Mouse (Mus musculus): Measurements from ENCODE around the gene Zbtb5. TPM values are rescaled to one million over a fixed set of nuclear protein-coding genes. Genes with fewer than 3 reads are reported as not detected.
A peak's percentile ranks its signal among the peaks of the same experiment; 100 is the strongest.
"Not testable (repeated sequence)": the region's sequence is repeated elsewhere in the genome, so short reads cannot be mapped to it uniquely, and the experiment has no call there.

The Zbtb5 gene
- polyA plus RNA-seq, 1 experiment from 2014 or later, result 22.9 TPM

GRCm38 (mm10) chr4:45005452-45005851, 6.8 kb downstream of the Zbtb5 start:
- H3K27ac ChIP-seq (replicated peaks), result no peak overlapping the region
- H3K4me2 ChIP-seq (replicated peaks), result no peak overlapping the region
- no peak overlapping the region for H3K4me3 ChIP-seq (replicated peaks)
- H3K9me3 ChIP-seq (replicated peaks), result no peaks in the 10 kb centered on the region
- no peaks in the 10 kb centered on the region for H3K27me3 ChIP-seq
- H3K36me3 ChIP-seq, result no peaks in the 10 kb centered on the region
- peaks cover 9% of the 10 kb centered on the region for H3K4me1 ChIP-seq
- H3K9ac ChIP-seq, result no peak overlapping the region
- WGBS, result 66% methylated on average over 3 of the region's 3 CpGs
- ATAC-seq (ENCODE audit: insufficient number of reproducible peaks, low FRiP score, low TSS enrichment, low read depth), result no peak

DNA sequence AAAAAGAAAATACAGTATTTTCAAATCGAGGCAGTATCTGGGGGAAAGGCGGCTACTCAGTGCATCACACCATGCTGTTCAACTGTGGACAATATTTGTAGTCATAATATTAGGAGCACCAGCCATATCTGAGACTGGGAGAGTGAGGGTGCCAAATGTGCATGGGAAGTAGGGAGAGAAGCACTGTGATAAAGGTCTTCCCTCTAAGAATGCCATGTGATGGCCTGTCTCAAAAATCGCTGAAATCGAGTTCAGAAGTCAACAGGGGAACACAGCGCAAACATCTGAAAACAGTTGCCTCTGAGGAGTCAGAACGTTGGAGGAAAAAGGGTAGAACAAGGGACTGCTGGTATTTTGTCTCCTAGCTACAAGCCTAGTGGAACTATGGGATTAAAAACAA, 12.2 kb downstream of the Zbtb5 start:
- no peak for ATAC-seq (ENCODE audit: insufficient number of reproducible peaks, low FRiP score, low TSS enrichment, low read depth)

DNA sequence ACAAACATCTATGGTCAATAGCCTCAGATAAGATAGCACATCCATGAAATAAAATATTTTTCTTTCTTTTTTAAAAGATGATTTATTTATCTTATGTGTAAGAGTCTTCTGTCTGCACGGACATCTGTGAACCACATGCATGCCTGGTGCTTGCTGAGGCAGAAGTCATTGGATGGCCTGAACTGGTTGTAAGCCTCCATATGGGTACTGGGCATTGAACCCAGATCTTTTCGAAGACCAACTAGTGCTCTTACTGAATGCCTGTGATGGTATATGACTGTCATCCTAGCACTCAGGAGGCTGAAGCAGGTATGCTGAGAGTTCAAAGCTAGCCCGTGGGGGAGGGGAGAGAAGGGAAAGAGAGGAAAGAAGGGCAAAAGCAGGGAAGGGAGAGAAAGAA, 14.1 kb downstream of the Zbtb5 start:
- Histone ChIP-seq H3K4me1 (no peaks in the 10 kb centered on the region; the same call in 1 of the 2 replicates), H3K9me3 (replicated peaks) (no peaks in the 10 kb centered on the region), H3K27ac (replicated peaks) (no peak overlapping the region), H3K27me3 (no peaks in the 10 kb centered on the region), H3K9ac (no peak overlapping the region), H3K4me3 (replicated peaks) (no peak overlapping the region), H3K36me3 (peaks cover 17% of the 10 kb centered on the region), H3K4me2 (replicated peaks) (no peak overlapping the region)
- ATAC-seq (ENCODE audit: insufficient number of reproducible peaks, low FRiP score, low TSS enrichment, low read depth), result no peak
- 68% methylated on average over 3 of the region's 3 CpGs for WGBS

More for the DNA sequence above, 12.2 kb downstream of the Zbtb5 start:
- no peaks in the 10 kb centered on the region for H3K9me3 ChIP-seq (replicated peaks)
- H3K27ac ChIP-seq (replicated peaks), result no peak overlapping the region
- no peak overlapping the region for H3K4me3 ChIP-seq (replicated peaks)
- no peaks in the 10 kb centered on the region; the same call in 1 of the 2 replicates for H3K4me1 ChIP-seq
- no peak overlapping the region for H3K4me2 ChIP-seq (replicated peaks)
- H3K9ac ChIP-seq, result no peak overlapping the region
- peaks cover 2% of the 10 kb centered on the region; the same call in 1 of the 2 replicates for H3K36me3 ChIP-seq
- no peaks in the 10 kb centered on the region for H3K27me3 ChIP-seq
- WGBS, result 79% methylated on average over 6 of the region's 6 CpGs

- Histone ChIP-seq H3K9me3 (replicated peaks) (no peaks in the 10 kb centered on the region), H3K27me3 (no peaks in the 10 kb centered on the region), H3K9ac (no peak overlapping the region), H3K36me3 (peaks cover 40% of the 10 kb centered on the region), H3K4me1 (no peaks in the 10 kb centered on the region; the same call in 1 of the 2 replicates), H3K27ac (replicated peaks) (no peak overlapping the region), H3K4me3 (replicated peaks) (no peak overlapping the region), H3K4me2 (replicated peaks) (no peak overlapping the region)
- no peak for ATAC-seq (ENCODE audit: insufficient number of reproducible peaks, low FRiP score, low TSS enrichment, low read depth)
- WGBS, result 85% methylated on average over 18 of the region's 18 CpGs
Measured at GRCm38 (mm10) chr4:44994776-44995175, 17.4 kb downstream of the Zbtb5 start.

- Histone ChIP-seq H3K4me3 (replicated peaks) (no peak overlapping the region), H3K9ac (no peak overlapping the region), H3K4me1 (no peaks in the 10 kb centered on the region; the same call in 1 of the 2 replicates), H3K4me2 (replicated peaks) (no peak overlapping the region), H3K9me3 (replicated peaks) (no peaks in the 10 kb centered on the region), H3K27ac (replicated peaks) (no peak overlapping the region), H3K36me3 (peaks cover 49% of the 10 kb centered on the region), H3K27me3 (no peaks in the 10 kb centered on the region)
- WGBS, result 87% methylated on average over 9 of the region's 9 CpGs
- no peak for ATAC-seq (ENCODE audit: insufficient number of reproducible peaks, low FRiP score, low TSS enrichment, low read depth)
Measured at GRCm38 (mm10) chr4:44993847-44994246, 18.4 kb downstream of the Zbtb5 start.

- not testable (repeated sequence) for H3K27ac ChIP-seq (replicated peaks); H3K4me3 ChIP-seq (replicated peaks); H3K9ac ChIP-seq; ATAC-seq (ENCODE audit: insufficient number of reproducible peaks, low FRiP score, low TSS enrichment, low read depth); H3K4me2 ChIP-seq (replicated peaks); H3K4me1 ChIP-seq; H3K27me3 ChIP-seq; H3K9me3 ChIP-seq (replicated peaks)
- WGBS, result 90% methylated on average over 14 of the region's 14 CpGs
- H3K36me3 ChIP-seq, result peaks cover 56% of the 10 kb centered on the region
Measured at GRCm38 (mm10) chr4:44993179-44993578, 19.0 kb downstream of the Zbtb5 start.

GRCm38 (mm10) chr4:44992330-44992729, 19.9 kb downstream of the Zbtb5 start:
- not testable (repeated sequence) for ATAC-seq (ENCODE audit: insufficient number of reproducible peaks, low FRiP score, low TSS enrichment, low read depth); H3K9ac ChIP-seq; H3K4me3 ChIP-seq (replicated peaks); H3K27ac ChIP-seq (replicated peaks); H3K27me3 ChIP-seq; H3K4me1 ChIP-seq; H3K4me2 ChIP-seq (replicated peaks); H3K9me3 ChIP-seq (replicated peaks)
- peaks cover 62% of the 10 kb centered on the region for H3K36me3 ChIP-seq
- WGBS, result 91% methylated on average over 11 of the region's 11 CpGs

DNA sequence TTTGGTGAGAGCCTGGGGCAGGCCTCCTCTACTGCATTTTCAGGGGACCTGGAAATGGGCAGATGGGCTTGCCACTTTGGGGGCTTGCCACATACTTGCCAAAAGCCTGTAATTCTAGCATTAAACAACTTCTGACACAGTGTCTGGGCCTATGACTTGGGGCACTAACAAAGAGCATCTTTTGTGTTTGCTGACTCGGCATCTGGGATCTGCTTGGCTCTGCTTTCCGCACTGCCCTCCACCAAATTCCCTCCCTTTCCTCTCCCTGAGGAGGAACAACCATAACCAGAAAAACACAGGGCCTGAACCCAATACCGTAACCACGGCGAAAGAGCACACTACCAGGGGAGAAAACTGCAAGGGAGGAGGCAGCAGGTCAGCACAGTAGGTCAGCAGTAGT, 21.7 kb downstream of the Zbtb5 start:
- Histone ChIP-seq H3K27ac (replicated peaks) (no peak overlapping the region), H3K9ac (no peak overlapping the region), H3K9me3 (replicated peaks) (no peaks in the 10 kb centered on the region), H3K4me3 (replicated peaks) (no peak overlapping the region), H3K27me3 (no peaks in the 10 kb centered on the region), H3K36me3 (peaks cover 69% of the 10 kb centered on the region), H3K4me2 (replicated peaks) (no peak overlapping the region), H3K4me1 (no peaks in the 10 kb centered on the region)
- ATAC-seq (ENCODE audit: insufficient number of reproducible peaks, low FRiP score, low TSS enrichment, low read depth), result no peak
- WGBS, result 74% methylated on average over 5 of the region's 5 CpGs

- Histone ChIP-seq H3K27me3 (no peaks in the 10 kb centered on the region), H3K27ac (replicated peaks) (no peak overlapping the region), H3K4me2 (replicated peaks) (no peak overlapping the region), H3K4me1 (peaks cover 26% of the 10 kb centered on the region), H3K9me3 (replicated peaks) (no peaks in the 10 kb centered on the region), H3K36me3 (peaks cover 25% of the 10 kb centered on the region), H3K4me3 (replicated peaks) (no peak overlapping the region), H3K9ac (no peak overlapping the region)
- ATAC-seq (ENCODE audit: insufficient number of reproducible peaks, low FRiP score, low TSS enrichment, low read depth), result no peak
- WGBS, result 76% methylated on average over 10 of the region's 10 CpGs
Measured at GRCm38 (mm10) chr4:44983131-44983740, 29.0 kb downstream of the Zbtb5 start.

GRCm38 (mm10) chr4:44982440-44983130, 29.6 kb downstream of the Zbtb5 start:
- no peak for ATAC-seq (ENCODE audit: insufficient number of reproducible peaks, low FRiP score, low TSS enrichment, low read depth)
- no peaks in the 10 kb centered on the region for H3K27me3 ChIP-seq
- WGBS, result 67% methylated on average over 11 of the region's 11 CpGs
- H3K4me3 ChIP-seq (replicated peaks), result peak overlapping the region; percentile 72; the same call in 1 of the 2 replicates
- H3K4me1 ChIP-seq, result peaks cover 26% of the 10 kb centered on the region
- H3K4me2 ChIP-seq (replicated peaks), result peak overlapping the region; percentile 92
- peaks cover 21% of the 10 kb centered on the region for H3K36me3 ChIP-seq
- H3K27ac ChIP-seq (replicated peaks), result no peak overlapping the region
- H3K9me3 ChIP-seq (replicated peaks), result no peaks in the 10 kb centered on the region
- H3K9ac ChIP-seq, result no peak overlapping the region

- peak overlapping the region; percentile 82; the same call in 1 of the 2 replicates for H3K27ac ChIP-seq (replicated peaks)
- 23% methylated on average over 5 of the region's 5 CpGs for WGBS
Measured at GRCm38 (mm10) chr4:44981974-44982287, 30.3 kb downstream of the Zbtb5 start.

More at GRCm38 (mm10) chr4:44981974-44982287, 30.3 kb downstream of the Zbtb5 start:
- H3K4me3 ChIP-seq (replicated peaks), result peak overlapping the region; percentile 72
- peaks cover 26% of the 10 kb centered on the region for H3K4me1 ChIP-seq
- peak overlapping the region; percentile 92 for H3K4me2 ChIP-seq (replicated peaks)
- H3K36me3 ChIP-seq, result peaks cover 18% of the 10 kb centered on the region
- no peaks in the 10 kb centered on the region for H3K9me3 ChIP-seq (replicated peaks)
- H3K27me3 ChIP-seq, result no peaks in the 10 kb centered on the region
- ATAC-seq (ENCODE audit: insufficient number of reproducible peaks, low FRiP score, low TSS enrichment, low read depth), result no peak
- peak overlapping the region; percentile 66 for H3K9ac ChIP-seq
